Mouse (Mus musculus) erythroblast, adult 5-6 weeks (primary cell): ENCODE results near the gene Ppp2r5b. TPM values are rescaled to one million over a fixed set of nuclear protein-coding genes. Genes with fewer than 3 reads are reported as not detected.

Experiments
- ATAC-seq: replicated peaks from 2 replicates; pipeline ENCODE4 v1.8.0; 2016; ENCODE audit warnings: moderate number of reproducible peaks, mild to moderate bottlenecking, moderate TSS enrichment, inconsistent platforms; ENCODE audit not compliant: poor library complexity, low FRiP score, severe bottlenecking
- total RNA-seq, 2 experiments: library from RNA; stranded (forward) in 1 of 2; stranded (reverse) in 1 of 2; fragments of 150-400 nt in 1 of 2; fragments of 200-764, 138-1000 nt in 1 of 2; gene quantifications; 2 replicates each; pipeline versions ENCODE4 v1.2.3 to v1.2.4; 2015 to 2017; ENCODE audit warnings: low replicate concordance in 2 of 2

The Ppp2r5b gene
- total RNA-seq, 2 experiments from 2014 or later: 45.5 to 117 TPM

GRCm38 (mm10) chr19:6240725-6241124, 5.1 kb upstream of the Ppp2r5b start:
- no peak for ATAC-seq

- ATAC-seq: peak; percentile 27
Measured at GRCm38 (mm10) chr19:6240136-6240535, 4.5 kb upstream of the Ppp2r5b start.

- ATAC-seq: no peak
Measured at GRCm38 (mm10) chr19:6238740-6239139, 3.1 kb upstream of the Ppp2r5b start.

- no peak for ATAC-seq
Measured at GRCm38 (mm10) chr19:6236842-6237241, 1.2 kb upstream of the Ppp2r5b start.

- peak; percentile 72 for ATAC-seq
Measured at GRCm38 (mm10) chr19:6236053-6236441, 375 bp upstream of the Ppp2r5b start.

GRCm38 (mm10) chr19:6234337-6235083, 1.2 kb downstream of the Ppp2r5b start:
- ATAC-seq: peak; percentile 81

GRCm38 (mm10) chr19:6233647-6234046, 2.0 kb downstream of the Ppp2r5b start:
- no peak for ATAC-seq

GRCm38 (mm10) chr19:6231036-6231435, 4.6 kb downstream of the Ppp2r5b start:
- ATAC-seq: no peak

GRCm38 (mm10) chr19:6230411-6230810, 5.3 kb downstream of the Ppp2r5b start:
- ATAC-seq: no peak

GRCm38 (mm10) chr19:6227864-6228263, 7.8 kb downstream of the Ppp2r5b start:
- no peak for ATAC-seq

GRCm38 (mm10) chr19:6226763-6227162, 8.9 kb downstream of the Ppp2r5b start:
- ATAC-seq: no peak

- no peak for ATAC-seq
Measured at GRCm38 (mm10) chr19:6226135-6226534, 9.5 kb downstream of the Ppp2r5b start, which contains the start of gene Gpha2. TSS of gene Gpha2 (plus strand) at chr19:6226380.

GRCm38 (mm10) chr19:6218606-6219005, 17.1 kb downstream of the Ppp2r5b start:
- no peak for ATAC-seq

GRCm38 (mm10) chr19:6216046-6216705, 19.5 kb downstream of the Ppp2r5b start:
- no peak for ATAC-seq

GRCm38 (mm10) chr19:6206716-6207115, 29.0 kb downstream of the Ppp2r5b start:
- ATAC-seq: no peak

GRCm38 (mm10) chr19:6204265-6204664, 31.4 kb downstream of the Ppp2r5b start:
- ATAC-seq: no peak

GRCm38 (mm10) chr19:6184131-6184530, 51.5 kb downstream of the Ppp2r5b start, which contains the start of gene Majin:
TSS of gene Majin (plus strand) at chr19:6184388.
- no peak for ATAC-seq

GRCm38 (mm10) chr19:6182534-6182933, 53.1 kb downstream of the Ppp2r5b start:
- no peak for ATAC-seq

- ATAC-seq: no peak
Measured at GRCm38 (mm10) chr19:6181629-6182028, 54.0 kb downstream of the Ppp2r5b start.

GRCm38 (mm10) chr19:6178775-6179174, 56.9 kb downstream of the Ppp2r5b start:
- no peak for ATAC-seq
